Mouse (Mus musculus): ENCODE results near the gene Arhgap6.

GRCm38 (mm10) chrX:169338213-169338612 lies 543.3 kb downstream of the Arhgap6 start:
- TF ChIP-seq EP300 (IDR thresholded peaks at IDR 0.05; ENCODE audit: insufficient read depth, low read depth, low read length) (no peak), CTCF (IDR thresholded peaks at IDR 0.05) (no peak), POLR2A (IDR thresholded peaks at IDR 0.05; ENCODE audit: insufficient read depth, low read depth, low read length) (no peak)

All from heart, adult 2 months (tissue).